Comparison of ENCODE assay signal across 9 mouse cellular contexts in the genomic region with DNA sequence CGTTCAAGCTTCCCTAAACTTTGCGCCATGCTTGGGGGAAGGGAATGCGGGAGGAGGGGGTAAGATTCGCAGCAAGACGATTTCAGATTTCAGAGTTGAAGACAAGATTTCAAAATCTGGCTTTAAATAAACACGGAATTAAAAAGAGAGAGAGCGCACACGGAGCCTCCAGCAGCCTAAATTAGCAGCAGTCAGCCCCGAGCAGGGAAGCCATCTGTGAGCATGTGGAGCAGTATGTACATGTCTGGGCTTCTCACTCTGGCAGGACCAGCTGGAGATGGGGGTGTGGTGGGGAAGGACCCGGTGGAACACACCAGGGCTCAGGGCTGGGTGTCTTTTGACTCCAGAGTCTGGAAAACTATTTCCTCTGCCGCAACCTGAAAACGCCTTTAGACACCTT. TPM values are rescaled to one million over a fixed set of nuclear protein-coding genes. Genes with fewer than 3 reads are reported as not detected.
DNase-seq lines count a peak whose midpoint lies in the region; ATAC-seq and TF ChIP-seq lines count a peak whose summit lies in the region.
"Had no signal": no experiment of that assay in that cellular context is flagged by ENCODE, and none has a peak within 500 bp of the region (broad histone marks: within the 10 kb centered on the region; RNA-seq: fewer than 3 reads in every experiment).

No protein-coding gene starts in this region.

- peaks cover 30% of the 10 kb centered on the region for H3K4me1 ChIP-seq in lung, embryonic 14.5 days (ENCODE audit: insufficient read depth)
- peaks cover 58% of the 10 kb centered on the region for H3K4me1 ChIP-seq in forebrain, embryonic 12.5 days

- H3K9me3 ChIP-seq in lung, embryonic 14.5 days (ENCODE audit: low read depth, low read length): no peaks in the 10 kb centered on the region
- no peaks in the 10 kb centered on the region for H3K9me3 ChIP-seq in forebrain, embryonic 12.5 days

- no peak overlapping the region; the same call in 1 of the 2 replicates for H3K9ac ChIP-seq in lung, embryonic 14.5 days
- H3K9ac ChIP-seq in forebrain, embryonic 12.5 days: peak overlapping the region; percentile 17; the same call in 1 of the 2 replicates

- peak; percentile 41 for DNase-seq in lung, embryonic 14.5 days
- DNase-seq in lung, postnatal 36 days: no peak
- DNase-seq in layer of hippocampus, adult 8-10 months (ENCODE audit: low spot score in 2 of 2): peak; percentile 79 to 82
- DNase-seq in right cerebral cortex, postnatal 25 days: peak; percentile 79
- DNase-seq in ovary, postnatal 14 days (ENCODE audit: low spot score): no peak
- DNase-seq in testis, postnatal 14 days (ENCODE audit: low spot score): no peak
- DNase-seq: gastrocnemius, postnatal 10 days had no signal

- no peak overlapping the region for H3K4me2 ChIP-seq in lung, embryonic 14.5 days
- no peak overlapping the region for H3K4me2 ChIP-seq in forebrain, embryonic 12.5 days

- H3K36me3 ChIP-seq in lung, embryonic 14.5 days (ENCODE audit: insufficient read depth): no peaks in the 10 kb centered on the region
- no peaks in the 10 kb centered on the region for H3K36me3 ChIP-seq in forebrain, embryonic 12.5 days (replicated peaks)

- H3K27me3 ChIP-seq in lung, embryonic 14.5 days (ENCODE audit: insufficient read depth, low read length): no peaks in the 10 kb centered on the region
- peaks cover 13% of the 10 kb centered on the region for H3K27me3 ChIP-seq in forebrain, embryonic 12.5 days

- no peak for TF ChIP-seq CTCF in lung, embryonic 14.5 days (IDR thresholded peaks at IDR 0.05; ENCODE audit: low read depth)

- H3K4me3 ChIP-seq in lung, embryonic 14.5 days (ENCODE audit: low read depth, low read length): no peak overlapping the region
- H3K4me3 ChIP-seq in forebrain, embryonic 12.5 days (replicated peaks): no peak overlapping the region

- peak overlapping the region; percentile 37; the same call in 1 of the 2 replicates for H3K27ac ChIP-seq in lung, embryonic 14.5 days (ENCODE audit: low read depth)
- peak overlapping the region; percentile 63 for H3K27ac ChIP-seq in forebrain, embryonic 12.5 days

- ATAC-seq in lung, embryonic 14.5 days (ENCODE audit: insufficient read depth): no peak
- ATAC-seq in forebrain, embryonic 12.5 days (ENCODE audit: low FRiP score): no peak
- ATAC-seq in megakaryocyte, adult 5-6 weeks (ENCODE audit: poor library complexity, severe bottlenecking): no peak

- WGBS in lung, embryonic 14.5 days: 36% methylated on average over 12 of the region's 12 CpGs
- 70% methylated on average over 12 of the region's 12 CpGs for WGBS in forebrain, embryonic 12.5 days

RNA-seq across cellular contexts. Expression of gene Baiap2, which starts 5.3 kb away (rescaled TPM):
- 20.4 and 20.5 TPM in 2 replicates for polyA plus RNA-seq in lung, embryonic 14.5 days (2014; fragmentation: Nextera tagmentation; extraction: Ambion mirVana)
- polyA plus RNA-seq in forebrain, embryonic 12.5 days (2016; fragmentation: Nextera tagmentation; extraction: Ambion mirVana): 11.2 and 12.0 TPM in 2 replicates
- 100 to 1,000 TPM; 170 to 244 (median 215) TPM for total RNA-seq in layer of hippocampus, adult 8-10 months (2022)
- 6.2 TPM in 2 replicates for total RNA-seq in megakaryocyte, adult 5-6 weeks (2015)
- 6.2 and 6.9 TPM in 2 replicates for total RNA-seq in megakaryocyte, adult 5-6 weeks (2017)

RNA-seq across cellular contexts. Expression of gene Chmp6, which starts 24.0 kb away (rescaled TPM):
- 94.3 and 104 TPM in 2 replicates for polyA plus RNA-seq in lung, embryonic 14.5 days (2014; fragmentation: Nextera tagmentation; extraction: Ambion mirVana)
- polyA plus RNA-seq in forebrain, embryonic 12.5 days (2016; fragmentation: Nextera tagmentation; extraction: Ambion mirVana): 100 TPM in 2 replicates
- 10 to 100 TPM; 31.5 to 39.5 (median 37.3) TPM for total RNA-seq in layer of hippocampus, adult 8-10 months (2022)
- total RNA-seq in megakaryocyte, adult 5-6 weeks (2015): 20.7 and 21.7 TPM in 2 replicates
- total RNA-seq in megakaryocyte, adult 5-6 weeks (2017): 54.8 and 79.3 TPM in 2 replicates

Comparison
In these comparisons a context has a peak if more than half of its experiments do, and no peak if none do; other contexts are left out.
1. DNase-seq: peak in lung, embryonic 14.5 days (single experiment), layer of hippocampus, adult 8-10 months (2 of 2) and right cerebral cortex, postnatal 25 days (single experiment); none in lung, postnatal 36 days (single experiment), ovary, postnatal 14 days (single experiment) and testis, postnatal 14 days (single experiment).
2. RNA of gene Baiap2, which starts 5.3 kb away (total RNA-seq): 170 to 244 TPM in layer of hippocampus, adult 8-10 months; 6.2 to 6.9 TPM in megakaryocyte, adult 5-6 weeks; every median in the first group is over 10 times any median in the second.